Mouse (Mus musculus): Measurements from ENCODE around the gene Nhlrc1. TPM values are rescaled to one million over a fixed set of nuclear protein-coding genes. Genes with fewer than 3 reads are reported as not detected.

Nhlrc1 gene
- polyA plus RNA-seq, 1 experiment: 13.5 TPM

- DNase-seq: no peak
- Histone ChIP-seq H3K4me3 (replicated peaks; ENCODE audit: insufficient read depth, low read depth, low read length) (no peak overlapping the region), H3K27me3 (ENCODE audit: control insufficient read depth, insufficient read depth, low read length) (no peaks in the 10 kb centered on the region), H3K27ac (ENCODE audit: insufficient read depth, low read length) (no peak overlapping the region), H3K4me1 (ENCODE audit: control insufficient read depth, insufficient read depth, low read length) (no peaks in the 10 kb centered on the region)
- WGBS: 90% methylated on average over 4 of the region's 4 CpGs
- TF ChIP-seq POLR2A (IDR thresholded peaks at IDR 0.05; ENCODE audit: borderline replicate concordance, insufficient read depth, low read length) (no peak), CTCF (IDR thresholded peaks at IDR 0.05; ENCODE audit: borderline replicate concordance, insufficient read depth, low read depth, low read length) (no peak)
Observed at GRCm38 (mm10) chr13:47033602-47034001, 19.0 kb upstream of the Nhlrc1 start.

- Histone ChIP-seq H3K27ac (ENCODE audit: insufficient read depth, low read length) (no peak overlapping the region), H3K27me3 (ENCODE audit: control insufficient read depth, insufficient read depth, low read length) (no peaks in the 10 kb centered on the region), H3K4me1 (ENCODE audit: control insufficient read depth, insufficient read depth, low read length) (no peaks in the 10 kb centered on the region), H3K4me3 (replicated peaks; ENCODE audit: insufficient read depth, low read depth, low read length) (no peak overlapping the region)
- no peak for TF ChIP-seq CTCF (IDR thresholded peaks at IDR 0.05; ENCODE audit: borderline replicate concordance, insufficient read depth, low read depth, low read length)
- TF ChIP-seq POLR2A (IDR thresholded peaks at IDR 0.05; ENCODE audit: borderline replicate concordance, insufficient read depth, low read length): no peak
- DNase-seq: no peak
- WGBS: 76% methylated on average over 17 of the region's 17 CpGs
Observed at GRCm38 (mm10) chr13:47030376-47031107, 15.9 kb upstream of the Nhlrc1 start.

- TF ChIP-seq CTCF (IDR thresholded peaks at IDR 0.05; ENCODE audit: borderline replicate concordance, insufficient read depth, low read depth, low read length) (no peak), POLR2A (IDR thresholded peaks at IDR 0.05; ENCODE audit: borderline replicate concordance, insufficient read depth, low read length) (no peak)
- Histone ChIP-seq H3K27ac (ENCODE audit: insufficient read depth, low read length) (no peak overlapping the region), H3K4me3 (replicated peaks; ENCODE audit: insufficient read depth, low read depth, low read length) (no peak overlapping the region), H3K27me3 (ENCODE audit: control insufficient read depth, insufficient read depth, low read length) (no peaks in the 10 kb centered on the region), H3K4me1 (ENCODE audit: control insufficient read depth, insufficient read depth, low read length) (no peaks in the 10 kb centered on the region)
- 42% methylated on average over 7 of the region's 7 CpGs for WGBS
- no peak for DNase-seq
Observed at GRCm38 (mm10) chr13:47020798-47021197, 6.1 kb upstream of the Nhlrc1 start.

GRCm38 (mm10) chr13:47019774-47020173 is 5.1 kb upstream of the Nhlrc1 start:
- 90% methylated on average over 7 of the region's 7 CpGs for WGBS
- DNase-seq: no peak
- H3K4me1 ChIP-seq (ENCODE audit: control insufficient read depth, insufficient read depth, low read length): no peaks in the 10 kb centered on the region
- H3K27ac ChIP-seq (ENCODE audit: insufficient read depth, low read length): no peak overlapping the region
- H3K27me3 ChIP-seq (ENCODE audit: control insufficient read depth, insufficient read depth, low read length): no peaks in the 10 kb centered on the region
- TF ChIP-seq CTCF (IDR thresholded peaks at IDR 0.05; ENCODE audit: borderline replicate concordance, insufficient read depth, low read depth, low read length) (no peak), POLR2A (IDR thresholded peaks at IDR 0.05; ENCODE audit: borderline replicate concordance, insufficient read depth, low read length) (no peak)
- H3K4me3 ChIP-seq (replicated peaks; ENCODE audit: insufficient read depth, low read depth, low read length): no peak overlapping the region

GRCm38 (mm10) chr13:47017259-47017658 is 2.6 kb upstream of the Nhlrc1 start:
- 40% methylated on average over 5 of the region's 5 CpGs for WGBS
- peak; percentile 91 for TF ChIP-seq CTCF (IDR thresholded peaks at IDR 0.05; ENCODE audit: borderline replicate concordance, insufficient read depth, low read depth, low read length)
- TF ChIP-seq POLR2A (IDR thresholded peaks at IDR 0.05; ENCODE audit: borderline replicate concordance, insufficient read depth, low read length): no peak
- Histone ChIP-seq H3K27ac (ENCODE audit: insufficient read depth, low read length) (no peak overlapping the region), H3K27me3 (ENCODE audit: control insufficient read depth, insufficient read depth, low read length) (no peaks in the 10 kb centered on the region), H3K4me3 (replicated peaks; ENCODE audit: insufficient read depth, low read depth, low read length) (no peak overlapping the region), H3K4me1 (ENCODE audit: control insufficient read depth, insufficient read depth, low read length) (no peaks in the 10 kb centered on the region)
- DNase-seq: peak; percentile 59 to 64

- no peak for TF ChIP-seq POLR2A (IDR thresholded peaks at IDR 0.05; ENCODE audit: borderline replicate concordance, insufficient read depth, low read length)
- TF ChIP-seq CTCF (IDR thresholded peaks at IDR 0.05; ENCODE audit: borderline replicate concordance, insufficient read depth, low read depth, low read length): no peak
- Histone ChIP-seq H3K4me1 (ENCODE audit: control insufficient read depth, insufficient read depth, low read length) (no peaks in the 10 kb centered on the region), H3K27me3 (ENCODE audit: control insufficient read depth, insufficient read depth, low read length) (no peaks in the 10 kb centered on the region), H3K27ac (ENCODE audit: insufficient read depth, low read length) (no peak overlapping the region), H3K4me3 (replicated peaks; ENCODE audit: insufficient read depth, low read depth, low read length) (peak overlapping the region; percentile 70)
- no peak for DNase-seq
- WGBS: 53% methylated on average over 5 of the region's 5 CpGs
Observed at GRCm38 (mm10) chr13:47015195-47015501, 498 bp upstream of the Nhlrc1 start.

- TF ChIP-seq CTCF (IDR thresholded peaks at IDR 0.05; ENCODE audit: borderline replicate concordance, insufficient read depth, low read depth, low read length) (no peak), POLR2A (IDR thresholded peaks at IDR 0.05; ENCODE audit: borderline replicate concordance, insufficient read depth, low read length) (no peak)
- 82% methylated on average over 10 of the region's 10 CpGs for WGBS
- H3K4me1 ChIP-seq (ENCODE audit: control insufficient read depth, insufficient read depth, low read length): no peaks in the 10 kb centered on the region
- no peak overlapping the region for H3K4me3 ChIP-seq (replicated peaks; ENCODE audit: insufficient read depth, low read depth, low read length)
- DNase-seq: peak in 1 of 2 experiments; percentile 18
- no peaks in the 10 kb centered on the region for H3K27me3 ChIP-seq (ENCODE audit: control insufficient read depth, insufficient read depth, low read length)
- no peak overlapping the region for H3K27ac ChIP-seq (ENCODE audit: insufficient read depth, low read length)
Observed at GRCm38 (mm10) chr13:47013740-47014139, 910 bp downstream of the Nhlrc1 start.

GRCm38 (mm10) chr13:47001590-47001989 is 13.1 kb downstream of the Nhlrc1 start:
- Histone ChIP-seq H3K4me3 (replicated peaks; ENCODE audit: insufficient read depth, low read depth, low read length) (no peak overlapping the region), H3K27ac (ENCODE audit: insufficient read depth, low read length) (no peak overlapping the region), H3K4me1 (ENCODE audit: control insufficient read depth, insufficient read depth, low read length) (no peaks in the 10 kb centered on the region), H3K27me3 (ENCODE audit: control insufficient read depth, insufficient read depth, low read length) (no peaks in the 10 kb centered on the region)
- TF ChIP-seq POLR2A (IDR thresholded peaks at IDR 0.05; ENCODE audit: borderline replicate concordance, insufficient read depth, low read length): no peak
- TF ChIP-seq CTCF (IDR thresholded peaks at IDR 0.05; ENCODE audit: borderline replicate concordance, insufficient read depth, low read depth, low read length): no peak
- 95% methylated on average over 4 of the region's 4 CpGs for WGBS
- DNase-seq: no peak

Measured in cerebellum, adult 2 months (tissue).